10 mouse cellular contexts compared by ENCODE assay signal in the genomic region with DNA sequence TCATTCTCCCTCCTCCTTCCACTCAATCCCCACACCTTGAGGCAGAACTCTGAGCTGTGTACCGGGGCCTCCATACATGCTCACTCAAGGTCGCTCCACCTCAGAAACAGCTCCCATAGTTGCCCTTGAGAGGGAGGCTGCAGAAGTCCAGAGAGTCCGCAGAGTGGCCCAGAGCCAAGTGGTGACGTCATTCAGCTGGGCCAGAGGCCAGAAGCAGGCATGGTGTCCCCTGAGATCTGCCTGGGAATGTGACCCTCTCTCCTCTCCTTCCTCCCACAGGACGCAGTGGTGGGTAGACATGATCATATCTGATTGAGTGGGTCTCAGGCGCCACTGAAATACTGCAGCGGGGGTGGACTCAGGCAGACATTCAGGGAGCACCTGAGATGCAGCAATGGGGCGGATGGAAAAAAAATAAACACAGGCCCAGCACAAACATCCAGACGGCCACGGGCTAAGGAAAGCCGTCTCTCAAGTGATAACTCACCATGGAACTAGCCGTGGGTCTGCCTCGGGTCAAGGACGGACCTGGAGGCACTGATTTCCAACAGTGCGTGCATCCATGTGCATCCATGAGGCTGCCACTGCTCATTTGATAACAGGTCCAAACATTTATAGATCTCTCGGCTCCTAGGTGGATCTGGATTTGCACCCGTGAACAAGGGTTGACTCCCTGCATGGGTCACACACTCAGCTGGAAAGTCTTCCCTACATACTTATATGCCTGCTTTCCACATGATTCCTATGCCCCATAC. TPM values are rescaled to one million over a fixed set of nuclear protein-coding genes. Genes with fewer than 3 reads are reported as not detected.
DNase-seq lines count a peak whose midpoint lies in the region; ATAC-seq and TF ChIP-seq lines count a peak whose summit lies in the region.
"Had no signal": no experiment of that assay in that cellular context is flagged by ENCODE, and none has a peak within 500 bp of the region (broad histone marks: within the 10 kb centered on the region; RNA-seq: fewer than 3 reads in every experiment).

No protein-coding gene starts in this region.

- no peak overlapping the region for H3K27ac ChIP-seq in liver, embryonic 12.5 days
- H3K27ac ChIP-seq in stomach, postnatal 0 days (replicated peaks) = no peak overlapping the region
- H3K27ac ChIP-seq: neural tube, embryonic 12.5 days had no signal

- no peak overlapping the region for H3K4me2 ChIP-seq in liver, embryonic 12.5 days
- H3K4me2 ChIP-seq in stomach, postnatal 0 days (replicated peaks; ENCODE audit: low read depth) = no peak overlapping the region
- H3K4me2 ChIP-seq: neural tube, embryonic 12.5 days had no signal

- 69% methylated on average over 17 of the region's 17 CpGs for WGBS in liver, embryonic 12.5 days (ENCODE audit: insufficient replicate concordance)
- 56% methylated on average over 17 of the region's 17 CpGs for WGBS in stomach, postnatal 0 days

- ATAC-seq in liver, embryonic 12.5 days = peak; percentile 37; the same call in 1 of the 2 replicates
- peak; percentile 64 for ATAC-seq in stomach, postnatal 0 days (ENCODE audit: low FRiP score, low TSS enrichment)
- ATAC-seq: Patski had no signal

- H3K9me3 ChIP-seq in liver, embryonic 12.5 days (replicated peaks) = no peaks in the 10 kb centered on the region
- no peaks in the 10 kb centered on the region for H3K9me3 ChIP-seq in stomach, postnatal 0 days (ENCODE audit: control insufficient read depth, low read length)
- H3K9me3 ChIP-seq: neural tube, embryonic 12.5 days had no signal

- no peaks in the 10 kb centered on the region for H3K4me1 ChIP-seq in liver, embryonic 12.5 days
- no peaks in the 10 kb centered on the region for H3K4me1 ChIP-seq in stomach, postnatal 0 days (replicated peaks; ENCODE audit: control insufficient read depth, insufficient read depth)
- H3K4me1 ChIP-seq: neural tube, embryonic 12.5 days had no signal

- DNase-seq in right cerebral cortex, postnatal 14 days = peak; percentile 19
- DNase-seq in right cerebral cortex, postnatal 36 days (ENCODE audit: low spot score in 2 of 2) = no peak
- peak; percentile 79 to 80 for DNase-seq in cerebellum, postnatal 36 days
- DNase-seq in heart, postnatal 10 days = peak; percentile 89 to 90
- peak; percentile 57 for DNase-seq in stomach, postnatal 0 days (ENCODE audit: low spot score)
- no peak for DNase-seq in right cerebral cortex, postnatal 25 days
- DNase-seq in layer of hippocampus, postnatal 36 days = no peak

- H3K36me3 ChIP-seq in liver, embryonic 12.5 days = no peaks in the 10 kb centered on the region
- no peaks in the 10 kb centered on the region for H3K36me3 ChIP-seq in stomach, postnatal 0 days (ENCODE audit: control insufficient read depth, insufficient read depth, low read length)
- H3K36me3 ChIP-seq: neural tube, embryonic 12.5 days had no signal

- TF ChIP-seq EP300 in stomach, postnatal 0 days (optimal IDR thresholded peaks at IDR 0.05) = no peak

- no peak for TF ChIP-seq CTCF in stomach, postnatal 0 days (IDR thresholded peaks at IDR 0.05; ENCODE audit: low read depth)

- no peak overlapping the region for H3K9ac ChIP-seq in liver, embryonic 12.5 days
- no peak overlapping the region for H3K9ac ChIP-seq in stomach, postnatal 0 days (ENCODE audit: low read length)
- H3K9ac ChIP-seq: neural tube, embryonic 12.5 days had no signal

- H3K4me3 ChIP-seq in liver, embryonic 12.5 days = no peak overlapping the region
- H3K4me3 ChIP-seq in stomach, postnatal 0 days (ENCODE audit: low read depth, low read length) = no peak overlapping the region
- H3K4me3 ChIP-seq: neural tube, embryonic 12.5 days had no signal

- intact Hi-C loops in heart, postnatal 10 days (cut with DNase I) = no loop called here

- no peaks in the 10 kb centered on the region for H3K27me3 ChIP-seq in liver, embryonic 12.5 days (replicated peaks)
- H3K27me3 ChIP-seq in stomach, postnatal 0 days (ENCODE audit: control insufficient read depth, insufficient read depth, low read length) = no peaks in the 10 kb centered on the region
- H3K27me3 ChIP-seq: neural tube, embryonic 12.5 days; Patski had no signal

RNA-seq across cellular contexts. Expression of a gene that starts 34.1 kb away (rescaled TPM):
- 1 to 10 TPM; 4.7 to 7.5 TPM for total RNA-seq in heart, postnatal 10 days (2021)
- polyA plus RNA-seq in liver, embryonic 12.5 days (2016; fragmentation: Nextera tagmentation; extraction: Ambion mirVana) = 41.8 and 44.9 TPM in 2 replicates
- polyA plus RNA-seq in stomach, postnatal 0 days (2015; fragmentation: Nextera tagmentation; extraction: Ambion mirVana) = 13.9 and 14.2 TPM in 2 replicates
- 10 to 100 TPM; 20.7 to 23.3 TPM for total RNA-seq in layer of hippocampus, postnatal 36 days (2021)

RNA-seq across cellular contexts. Expression of a gene that starts 36.2 kb away (rescaled TPM):
- 1 to 10 TPM; 8.8 to 9.3 TPM for total RNA-seq in heart, postnatal 10 days (2021)
- polyA plus RNA-seq in liver, embryonic 12.5 days (2016; fragmentation: Nextera tagmentation; extraction: Ambion mirVana) = 8.1 and 8.8 TPM in 2 replicates
- 15.3 and 18.5 TPM in 2 replicates for polyA plus RNA-seq in stomach, postnatal 0 days (2015; fragmentation: Nextera tagmentation; extraction: Ambion mirVana)
- 10 to 100 TPM; 63.0 to 67.1 TPM for total RNA-seq in layer of hippocampus, postnatal 36 days (2021)

Comparison
In these comparisons a context has a peak if more than half of its experiments do, and no peak if none do; other contexts are left out.
1. DNase-seq: peak in right cerebral cortex, postnatal 14 days (single experiment), cerebellum, postnatal 36 days (2 of 2), heart, postnatal 10 days (2 of 2) and stomach, postnatal 0 days (single experiment); none in right cerebral cortex, postnatal 36 days (0 of 2), right cerebral cortex, postnatal 25 days (single experiment) and layer of hippocampus, postnatal 36 days (0 of 2).
2. RNA of a gene that starts 36.2 kb away (total RNA-seq): 63.0 to 67.1 TPM in layer of hippocampus, postnatal 36 days; 8.8 to 9.3 TPM in heart, postnatal 10 days; every median in the first group is over 4 times any median in the second.